Mouse (Mus musculus) lung, adult 2 months (tissue): ENCODE results near the gene Slc48a1. TPM values are rescaled to one million over a fixed set of nuclear protein-coding genes. Genes with fewer than 3 reads are reported as not detected.

Source experiments
- DNase-seq: peaks from one replicate; pipeline ENCODE4 v3.0.0; 2022
- H3K4me1 ChIP-seq: fragments of 200-500 bp; 2 replicates; pipeline ENCODE4 v1.6.1; 2011; ENCODE audit warnings: low read length; ENCODE audit not compliant: control insufficient read depth, insufficient read depth
- H3K4me3 ChIP-seq: fragments of 200-500 bp; replicated peaks from 2 replicates; pipeline ENCODE3; 2011; ENCODE audit warnings: low read depth, mild to moderate bottlenecking, control low read depth, low read length; ENCODE audit errors: extremely low read depth
- CTCF ChIP-seq: fragments of 200-500 bp; IDR thresholded peaks from 2 replicates; pipeline ENCODE4 v1.5.1; 2011; ENCODE audit warnings: mild to moderate bottlenecking, low read length, control low read depth; ENCODE audit not compliant: insufficient read depth
- POLR2A ChIP-seq: fragments of 200-500 bp; IDR thresholded peaks from 2 replicates; pipeline ENCODE4 v1.6.1; 2011; ENCODE audit warnings: low read depth, mild to moderate bottlenecking, control low read depth, low read length, borderline replicate concordance; ENCODE audit errors: extremely low read depth
- WGBS: fragments of 180-500 bp; shearing (Covaris S2); methylation state at CpG from one replicate; pipeline ENCODE4 v1.1.7; 2018; 5-methylcytosine and 5-hydroxymethylcytosine counted together
- polyA plus RNA-seq: library from polyadenylated mRNA; depleted of rRNA; stranded (reverse); fragments of >200 nt; gene quantifications from 2 replicates; pipeline ENCODE4 v1.2.3, GENCODE M21; 2012

Slc48a1 gene
- polyA plus RNA-seq, 1 experiment = 174 TPM

GRCm38 (mm10) chr15:97821321-97821982 lies 43.1 kb downstream of the Slc48a1 start:
- H3K4me1 ChIP-seq = peaks cover 75% of the 10 kb centered on the region
- DNase-seq = peak; percentile 53
- H3K4me3 ChIP-seq = no peak overlapping the region
- 0 out of 2 replicates have a peak, but pooled peaks have one; percentile 25 for TF ChIP-seq POLR2A
- no peak for TF ChIP-seq CTCF
- 12% methylated on average over 10 of the region's 10 CpGs for WGBS

- H3K4me1 ChIP-seq = peaks cover 75% of the 10 kb centered on the region
Measured at GRCm38 (mm10) chr15:97821983-97822363, 43.7 kb downstream of the Slc48a1 start.

GRCm38 (mm10) chr15:97822545-97823228 lies 44.4 kb downstream of the Slc48a1 start:
- WGBS = 15% methylated on average over 12 of the region's 12 CpGs
- TF ChIP-seq CTCF = no peak
- TF ChIP-seq POLR2A = peak; percentile 33; the same call in 1 of the 2 replicates
- no peak overlapping the region for H3K4me3 ChIP-seq
- H3K4me1 ChIP-seq = peaks cover 76% of the 10 kb centered on the region
- DNase-seq = peak; percentile 81

More at GRCm38 (mm10) chr15:97821983-97822363, 43.7 kb downstream of the Slc48a1 start:
- TF ChIP-seq CTCF = no peak
- TF ChIP-seq POLR2A = no peak
- H3K4me3 ChIP-seq = no peak overlapping the region
- 35% methylated on average over 6 of the region's 6 CpGs for WGBS
- DNase-seq = no peak

- 37% methylated on average over 12 of the region's 12 CpGs for WGBS
- H3K4me1 ChIP-seq = peaks cover 72% of the 10 kb centered on the region
- H3K4me3 ChIP-seq = no peak overlapping the region
- no peak for TF ChIP-seq POLR2A
- no peak for TF ChIP-seq CTCF
- DNase-seq = no peak
Measured at GRCm38 (mm10) chr15:97823479-97823878, 45.2 kb downstream of the Slc48a1 start.

GRCm38 (mm10) chr15:97824042-97824441 lies 45.7 kb downstream of the Slc48a1 start:
- no peak for DNase-seq
- H3K4me1 ChIP-seq = peaks cover 75% of the 10 kb centered on the region
- H3K4me3 ChIP-seq = no peak overlapping the region
- 23% methylated on average over 6 of the region's 6 CpGs for WGBS
- TF ChIP-seq CTCF (no peak), POLR2A (no peak)

GRCm38 (mm10) chr15:97825071-97825940 lies 47.0 kb downstream of the Slc48a1 start:
- Histone ChIP-seq H3K4me1 (peaks cover 70% of the 10 kb centered on the region), H3K4me3 (peak overlapping the region; percentile 48)
- WGBS = 4% methylated on average over 29 of the region's 29 CpGs
- TF ChIP-seq POLR2A = no peak
- TF ChIP-seq CTCF = peak; percentile 59
- peak; percentile 82 for DNase-seq

DNA sequence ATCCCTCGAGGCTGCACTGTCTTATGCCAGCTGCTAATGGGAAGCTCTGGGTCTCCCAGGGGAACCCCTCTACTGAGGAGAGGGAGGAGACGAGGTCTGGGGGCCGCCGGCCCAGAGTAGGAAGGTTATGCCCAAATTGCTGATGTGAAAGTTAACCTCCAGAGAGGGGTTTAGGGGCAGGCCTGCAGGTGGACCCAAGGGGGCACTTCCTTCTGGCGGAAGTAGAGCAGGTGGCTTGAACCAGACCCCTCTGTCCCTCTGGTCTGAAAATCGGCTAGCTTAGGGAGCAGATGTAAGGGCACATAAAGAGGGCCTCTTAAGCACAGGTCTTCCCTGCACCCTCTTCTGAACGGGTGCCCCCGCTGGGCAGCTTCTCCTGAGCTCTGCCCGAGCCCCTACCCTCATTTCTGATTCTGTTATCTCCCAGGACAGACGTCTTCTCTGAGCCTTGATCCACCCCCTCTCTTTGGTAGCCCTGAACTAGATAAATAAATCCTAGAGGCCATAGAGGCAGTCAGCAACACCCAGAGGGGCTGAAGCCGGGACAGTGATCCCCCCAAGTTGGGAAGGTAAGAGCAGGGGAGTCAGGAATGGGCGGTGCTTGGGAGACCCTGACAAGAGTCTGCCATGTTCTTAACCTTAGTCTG lies 47.7 kb downstream of the Slc48a1 start:
- DNase-seq = no peak
- no peak for TF ChIP-seq POLR2A
- WGBS = 29% methylated on average over 12 of the region's 12 CpGs
- Histone ChIP-seq H3K4me1 (peaks cover 63% of the 10 kb centered on the region), H3K4me3 (no peak overlapping the region)

GRCm38 (mm10) chr15:97826588-97827261 lies 48.4 kb downstream of the Slc48a1 start:
- WGBS = 37% methylated on average over 5 of the region's 5 CpGs
- Histone ChIP-seq H3K4me1 (peaks cover 58% of the 10 kb centered on the region), H3K4me3 (no peak overlapping the region)
- TF ChIP-seq CTCF (no peak), POLR2A (no peak)
- no peak for DNase-seq
